Mouse (Mus musculus) liver, embryonic 15.5 days (tissue): Measurements from ENCODE around the gene Ddhd1. TPM values are rescaled to one million over a fixed set of nuclear protein-coding genes. Genes with fewer than 3 reads are reported as not detected.

ENCODE experiments used
- ATAC-seq: fragments of 200-750 bp; cut with Nextera tagmentation; 2 replicates; pipeline ENCODE4 v1.8.0; 2017; ENCODE audit warnings: moderate number of reproducible peaks, mild to moderate bottlenecking, moderate library complexity; ENCODE audit not compliant: insufficient read depth
- H3K27ac ChIP-seq: fragments of 300-500 bp; sonication (generic); replicated peaks from 2 replicates; pipeline ENCODE4 v1.5.1; 2015; ENCODE audit warnings: mild to moderate bottlenecking, inconsistent platforms
- H3K27me3 ChIP-seq: fragments of 300-500 bp; sonication (generic); 2 replicates; pipeline ENCODE4 v1.6.1; 2015; ENCODE audit warnings: mild to moderate bottlenecking, inconsistent platforms
- H3K36me3 ChIP-seq: fragments of 300-500 bp; sonication (generic); replicated peaks from 2 replicates; pipeline ENCODE4 v1.6.1; 2015; ENCODE audit warnings: moderate library complexity, mild to moderate bottlenecking, inconsistent platforms
- H3K4me1 ChIP-seq: fragments of 300-500 bp; sonication (generic); replicated peaks from 2 replicates; pipeline ENCODE4 v1.6.1; 2015; ENCODE audit warnings: inconsistent platforms
- H3K4me2 ChIP-seq: fragments of 300-500 bp; sonication (generic); 2 replicates; pipeline ENCODE4 v1.6.1; 2015; ENCODE audit warnings: moderate library complexity, mild to moderate bottlenecking, inconsistent platforms
- H3K4me3 ChIP-seq: fragments of 300-500 bp; sonication (generic); replicated peaks from 2 replicates; pipeline ENCODE4 v1.5.1; 2015; ENCODE audit warnings: mild to moderate bottlenecking, inconsistent platforms
- H3K9ac ChIP-seq: fragments of 300-500 bp; sonication (generic); 2 replicates; pipeline ENCODE4 v1.6.1; 2015; ENCODE audit warnings: moderate library complexity, mild to moderate bottlenecking, inconsistent platforms
- H3K9me3 ChIP-seq: fragments of 300-500 bp; sonication (generic); replicated peaks from 2 replicates; pipeline ENCODE4 v1.6.1; 2016; ENCODE audit warnings: inconsistent platforms
- WGBS: fragments of 180-500 bp; shearing (Covaris S2); methylation state at CpG from one replicate; pipeline ENCODE4 v1.1.7; 2015; ENCODE audit warnings: mixed read lengths; ENCODE audit not compliant: insufficient replicate concordance; 5-methylcytosine and 5-hydroxymethylcytosine counted together
- polyA plus RNA-seq: library from polyadenylated mRNA; unstranded; fragments of >200 nt; fragmentation: Nextera tagmentation; extraction: Ambion mirVana; gene quantifications from 2 replicates; pipeline ENCODE4 v1.2.1, GENCODE M21; 2015

The Ddhd1 gene
- polyA plus RNA-seq, 1 experiment from 2014 or later = 6.9 TPM

- peaks cover 33% of the 10 kb centered on the region for H3K4me1 ChIP-seq
- H3K36me3 ChIP-seq = no peaks in the 10 kb centered on the region
- H3K4me3 ChIP-seq = no peak overlapping the region
- H3K9ac ChIP-seq = no peak overlapping the region
- H3K4me2 ChIP-seq = no peak overlapping the region
- H3K27ac ChIP-seq = no peak overlapping the region
- 77% methylated on average over 7 of the region's 7 CpGs for WGBS
- H3K27me3 ChIP-seq = no peaks in the 10 kb centered on the region
- ATAC-seq = no peak
- no peaks in the 10 kb centered on the region for H3K9me3 ChIP-seq
Observed at GRCm38 (mm10) chr14:45644202-45644601, 13.7 kb downstream of the Ddhd1 start.

DNA sequence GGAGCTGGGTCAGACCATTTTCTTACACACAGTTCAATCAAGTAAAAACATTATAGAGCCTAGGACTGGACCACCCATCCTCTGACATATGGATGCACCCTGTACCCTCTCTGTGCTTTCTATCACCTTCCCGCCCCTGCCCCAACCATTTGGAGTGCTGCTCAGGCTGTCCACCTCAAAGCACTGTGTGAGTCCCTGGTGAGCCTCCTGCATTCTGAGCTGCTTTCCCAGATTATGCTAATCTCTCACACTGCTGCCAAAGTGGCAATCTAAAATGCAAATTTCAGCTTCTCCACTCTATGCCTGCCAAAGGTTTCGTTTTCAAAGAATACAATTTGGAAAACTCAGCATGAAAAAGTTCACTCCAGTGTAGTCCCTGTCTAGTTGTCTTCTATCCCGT, 14.5 kb downstream of the Ddhd1 start:
- no peaks in the 10 kb centered on the region for H3K36me3 ChIP-seq
- no peaks in the 10 kb centered on the region for H3K27me3 ChIP-seq
- H3K9ac ChIP-seq = no peak overlapping the region
- peaks cover 30% of the 10 kb centered on the region for H3K4me1 ChIP-seq
- H3K4me3 ChIP-seq = no peak overlapping the region
- no peak overlapping the region for H3K27ac ChIP-seq
- ATAC-seq = no peak
- WGBS = 64% methylated on average over 3 of the region's 3 CpGs
- H3K9me3 ChIP-seq = no peaks in the 10 kb centered on the region
- H3K4me2 ChIP-seq = no peak overlapping the region

GRCm38 (mm10) chr14:45642795-45643194, 15.1 kb downstream of the Ddhd1 start:
- Histone ChIP-seq H3K36me3 (no peaks in the 10 kb centered on the region), H3K9me3 (no peaks in the 10 kb centered on the region), H3K9ac (no peak overlapping the region), H3K4me3 (no peak overlapping the region), H3K4me2 (no peak overlapping the region), H3K27ac (no peak overlapping the region), H3K27me3 (no peaks in the 10 kb centered on the region), H3K4me1 (peaks cover 32% of the 10 kb centered on the region)
- no peak for ATAC-seq
- 85% methylated on average over 5 of the region's 5 CpGs for WGBS

GRCm38 (mm10) chr14:45642217-45642616, 15.7 kb downstream of the Ddhd1 start:
- no peak overlapping the region for H3K9ac ChIP-seq
- H3K27ac ChIP-seq = no peak overlapping the region
- no peak for ATAC-seq
- no peaks in the 10 kb centered on the region for H3K9me3 ChIP-seq
- WGBS = 79% methylated on average over 9 of the region's 9 CpGs
- no peaks in the 10 kb centered on the region for H3K36me3 ChIP-seq
- no peak overlapping the region for H3K4me2 ChIP-seq
- H3K4me1 ChIP-seq = peaks cover 29% of the 10 kb centered on the region
- H3K27me3 ChIP-seq = no peaks in the 10 kb centered on the region
- H3K4me3 ChIP-seq = no peak overlapping the region

GRCm38 (mm10) chr14:45638717-45639116, 19.2 kb downstream of the Ddhd1 start:
- H3K4me3 ChIP-seq = no peak overlapping the region
- H3K9me3 ChIP-seq = no peaks in the 10 kb centered on the region
- no peak overlapping the region for H3K27ac ChIP-seq
- H3K9ac ChIP-seq = no peak overlapping the region
- no peaks in the 10 kb centered on the region for H3K36me3 ChIP-seq
- no peaks in the 10 kb centered on the region for H3K27me3 ChIP-seq
- no peak for ATAC-seq
- H3K4me2 ChIP-seq = no peak overlapping the region
- 61% methylated on average over 5 of the region's 5 CpGs for WGBS
- peaks cover 20% of the 10 kb centered on the region for H3K4me1 ChIP-seq

DNA sequence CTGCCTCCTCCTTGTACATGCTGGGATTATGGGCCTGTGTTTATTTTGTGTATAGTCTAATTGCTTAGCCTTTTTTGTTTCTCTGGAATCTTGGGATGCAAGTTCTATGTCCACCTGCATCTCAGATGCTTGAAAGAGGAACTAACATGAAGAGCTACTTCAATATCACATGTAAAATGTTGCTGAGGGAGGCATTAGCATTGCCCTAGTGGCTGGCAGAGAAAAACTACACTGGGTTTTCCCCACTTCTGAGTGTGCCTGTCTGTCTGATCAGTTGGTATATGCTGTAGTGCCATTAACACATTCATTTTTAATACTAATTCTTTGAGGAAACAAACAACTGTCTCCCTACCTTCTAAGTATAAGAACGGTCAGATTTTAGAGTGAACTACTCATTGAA, 22.4 kb downstream of the Ddhd1 start:
- WGBS = 82% methylated on average over 1 of the region's 1 CpGs
- H3K9me3 ChIP-seq = no peaks in the 10 kb centered on the region
- H3K4me2 ChIP-seq = no peak overlapping the region
- H3K36me3 ChIP-seq = no peaks in the 10 kb centered on the region
- H3K4me1 ChIP-seq = peaks cover 36% of the 10 kb centered on the region
- H3K27ac ChIP-seq = no peak overlapping the region
- H3K27me3 ChIP-seq = no peaks in the 10 kb centered on the region
- ATAC-seq = no peak
- H3K4me3 ChIP-seq = no peak overlapping the region
- H3K9ac ChIP-seq = no peak overlapping the region

GRCm38 (mm10) chr14:45632756-45633537, 25.0 kb downstream of the Ddhd1 start:
- Histone ChIP-seq H3K9ac (no peak overlapping the region), H3K27ac (no peak overlapping the region), H3K36me3 (0 out of 2 replicates have a peak, but pooled peaks cover 5% of the 10 kb centered on the region), H3K4me1 (peaks cover 42% of the 10 kb centered on the region), H3K27me3 (no peaks in the 10 kb centered on the region), H3K4me2 (no peak overlapping the region), H3K4me3 (no peak overlapping the region), H3K9me3 (no peaks in the 10 kb centered on the region)
- no peak for ATAC-seq
- WGBS = 71% methylated on average over 4 of the region's 4 CpGs

GRCm38 (mm10) chr14:45630544-45630943, 27.4 kb downstream of the Ddhd1 start:
- 41% methylated on average over 5 of the region's 5 CpGs for WGBS
- H3K9me3 ChIP-seq = no peaks in the 10 kb centered on the region
- peaks cover 9% of the 10 kb centered on the region; the same call in 1 of the 2 replicates for H3K36me3 ChIP-seq
- H3K4me1 ChIP-seq = peaks cover 35% of the 10 kb centered on the region
- no peak overlapping the region for H3K27ac ChIP-seq
- no peak overlapping the region for H3K4me2 ChIP-seq
- no peaks in the 10 kb centered on the region for H3K27me3 ChIP-seq
- H3K4me3 ChIP-seq = no peak overlapping the region
- peak; percentile 67 for ATAC-seq
- H3K9ac ChIP-seq = no peak overlapping the region

DNA sequence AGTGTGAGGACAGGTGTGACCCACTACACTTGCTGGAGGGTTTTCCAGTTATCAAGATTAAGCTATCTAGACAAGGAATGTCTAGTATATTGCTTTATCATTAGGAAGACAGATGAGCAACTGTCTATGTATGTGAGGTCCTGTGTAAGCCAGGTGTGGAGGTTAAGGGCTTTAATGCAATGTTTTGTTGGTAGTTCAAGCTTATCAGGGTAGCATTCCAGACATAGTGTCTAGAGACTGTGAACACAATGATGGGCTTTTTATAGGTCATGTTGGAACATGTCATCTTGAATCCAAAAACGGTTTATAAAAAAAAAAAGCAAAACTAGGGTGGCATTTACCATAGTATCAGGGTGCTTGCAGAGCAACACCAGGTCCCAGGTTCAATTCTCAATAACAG, 28.0 kb downstream of the Ddhd1 start:
- Histone ChIP-seq H3K9me3 (no peaks in the 10 kb centered on the region), H3K27me3 (no peaks in the 10 kb centered on the region), H3K9ac (no peak overlapping the region), H3K4me1 (peaks cover 35% of the 10 kb centered on the region), H3K36me3 (peaks cover 13% of the 10 kb centered on the region; the same call in 1 of the 2 replicates), H3K4me3 (no peak overlapping the region), H3K4me2 (no peak overlapping the region), H3K27ac (no peak overlapping the region)
- 55% methylated on average over 1 of the region's 1 CpGs for WGBS
- no peak for ATAC-seq

DNA sequence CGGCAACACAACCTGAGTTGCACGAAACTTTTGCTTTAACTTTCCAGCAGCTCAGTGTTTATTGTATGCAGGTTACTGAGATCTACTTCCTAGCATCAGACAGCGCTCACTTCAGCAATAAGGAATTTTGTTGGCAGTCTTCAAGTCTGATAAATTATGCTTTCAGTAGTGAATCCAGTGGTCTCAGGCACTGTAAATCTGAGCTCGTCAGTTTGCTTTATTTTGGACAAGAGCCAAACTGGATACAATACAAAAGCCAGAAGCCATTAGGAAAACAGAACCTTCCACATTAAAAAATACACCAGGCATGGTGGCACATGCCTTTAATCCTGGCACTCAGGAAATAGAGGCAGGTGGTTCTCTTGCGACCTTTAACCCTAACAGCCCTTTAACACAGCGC, 39.6 kb downstream of the Ddhd1 start:
- Histone ChIP-seq H3K9ac (no peak overlapping the region), H3K27ac (no peak overlapping the region), H3K36me3 (peaks cover 69% of the 10 kb centered on the region), H3K4me3 (no peak overlapping the region), H3K9me3 (no peaks in the 10 kb centered on the region), H3K4me2 (no peak overlapping the region), H3K27me3 (no peaks in the 10 kb centered on the region), H3K4me1 (no peaks in the 10 kb centered on the region)
- WGBS = 87% methylated on average over 6 of the region's 6 CpGs
- ATAC-seq = no peak

- H3K9ac ChIP-seq = no peak overlapping the region
- H3K36me3 ChIP-seq = peaks cover 86% of the 10 kb centered on the region
- H3K4me2 ChIP-seq = no peak overlapping the region
- no peaks in the 10 kb centered on the region for H3K4me1 ChIP-seq
- ATAC-seq = no peak
- 94% methylated on average over 5 of the region's 5 CpGs for WGBS
- H3K4me3 ChIP-seq = no peak overlapping the region
- H3K27ac ChIP-seq = no peak overlapping the region
- H3K9me3 ChIP-seq = no peaks in the 10 kb centered on the region
- H3K27me3 ChIP-seq = no peaks in the 10 kb centered on the region
Observed at GRCm38 (mm10) chr14:45616526-45616925, 41.4 kb downstream of the Ddhd1 start.

DNA sequence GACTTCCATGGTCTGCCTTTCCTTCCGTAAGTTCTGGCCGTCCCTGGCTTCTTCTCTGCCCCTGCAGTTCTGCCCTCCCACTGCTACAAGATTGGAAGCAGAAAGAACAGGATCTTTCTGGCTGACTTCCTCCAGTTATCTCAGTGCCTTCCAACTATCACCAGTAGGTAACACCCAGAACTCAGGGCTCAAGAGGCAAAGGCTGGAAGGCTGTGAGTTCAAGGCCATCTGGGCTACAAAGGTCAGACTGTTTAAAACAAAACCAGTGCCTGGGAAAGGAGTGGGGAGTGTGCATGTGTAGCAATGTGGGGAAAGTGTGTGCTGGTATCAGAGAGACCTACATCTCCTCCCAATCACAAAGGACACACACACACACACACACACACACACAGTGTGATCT, 42.2 kb downstream of the Ddhd1 start:
- Histone ChIP-seq H3K4me1 (no peaks in the 10 kb centered on the region), H3K27ac (no peak overlapping the region), H3K27me3 (no peaks in the 10 kb centered on the region), H3K4me3 (no peak overlapping the region), H3K9ac (no peak overlapping the region), H3K9me3 (no peaks in the 10 kb centered on the region), H3K4me2 (no peak overlapping the region), H3K36me3 (peaks cover 92% of the 10 kb centered on the region)
- WGBS = 82% methylated on average over 2 of the region's 2 CpGs
- no peak for ATAC-seq
